Mouse (Mus musculus): ENCODE measurements at regions not wholly inside any gene's neighbourhood (a gene's known extent, or its start where the extent isn't known, plus 50 kb on each side); places are given as distances from the start of the nearest gene placed in this dataset.

DNA sequence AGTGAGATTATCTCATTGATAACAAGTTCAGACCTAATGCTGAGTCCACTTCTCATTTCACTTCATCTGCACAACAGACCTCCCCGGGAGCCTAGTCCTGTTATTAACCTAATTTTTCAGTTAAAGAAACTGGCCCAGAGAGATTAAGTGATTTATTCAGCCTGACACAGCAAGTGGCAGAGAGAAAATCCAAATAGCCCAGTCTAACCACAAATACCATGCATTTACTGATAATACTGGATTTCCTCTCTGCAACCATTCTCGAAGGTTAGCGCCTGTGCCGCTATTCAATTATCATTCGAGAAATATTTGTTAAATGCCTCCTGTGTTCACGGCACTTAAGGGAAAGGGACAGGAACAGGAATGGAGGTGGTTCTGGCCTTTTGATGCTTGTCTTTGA lies 303.5 kb upstream of the Atp2b1 start:
- TF ChIP-seq POLR2A (IDR thresholded peaks at IDR 0.05; ENCODE audit: control insufficient read depth, extremely low read depth, insufficient read depth, low read length, poor library complexity) (no peak), CTCF (IDR thresholded peaks at IDR 0.05; ENCODE audit: borderline replicate concordance, control insufficient read depth, extremely low read depth, insufficient read depth, low read length, poor library complexity) (no peak)
